9 mouse cellular contexts compared by ENCODE assay signal in the genomic region with DNA sequence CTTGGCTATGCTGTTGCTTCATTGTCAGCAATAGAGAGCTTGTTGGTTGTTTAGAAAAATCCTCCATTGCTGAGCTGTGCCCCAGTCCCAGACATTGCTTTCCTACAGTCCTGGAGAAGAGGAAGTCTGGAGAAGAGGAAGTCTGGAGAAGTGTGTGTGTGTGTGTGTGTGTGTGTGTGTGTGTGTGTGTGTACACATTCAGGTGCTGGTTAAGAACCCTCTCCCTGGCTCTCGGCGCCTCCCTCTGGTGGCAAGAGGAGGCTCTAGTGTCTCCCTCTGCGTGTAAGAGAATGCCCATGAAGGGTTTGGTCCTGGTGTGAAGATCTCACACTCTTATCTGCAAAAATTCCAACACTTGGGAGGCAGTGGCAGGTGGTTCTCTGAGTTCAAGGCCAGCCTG. TPM values are rescaled to one million over a fixed set of nuclear protein-coding genes. Genes with fewer than 3 reads are reported as not detected.
DNase-seq lines count a peak whose midpoint lies in the region; ATAC-seq and TF ChIP-seq lines count a peak whose summit lies in the region.
"Had no signal": no experiment of that assay in that cellular context is flagged by ENCODE, and none has a peak within 500 bp of the region (broad histone marks: within the 10 kb centered on the region; RNA-seq: fewer than 3 reads in every experiment).

No protein-coding gene starts in this region.

- no peaks in the 10 kb centered on the region for H3K36me3 ChIP-seq in CH12.LX (replicated peaks in 1 of 2; ENCODE audit: control insufficient read depth in 1 of 2, insufficient read depth in 1 of 2, low read length in 1 of 2)
- H3K36me3 ChIP-seq in heart, embryonic 11.5 days (ENCODE audit: control insufficient read depth, insufficient read depth, low read length): no peaks in the 10 kb centered on the region
- H3K36me3 ChIP-seq: G1E had no signal

- TF ChIP-seq CTCF in CH12.LX (conservative IDR thresholded peaks at IDR 0.05 in 1 of 2, IDR thresholded peaks at IDR 0.05 in 1 of 2; ENCODE audit: low read depth in 2 of 2, low read length in 2 of 2): peak; percentile 10 to 71; a peak in 2 of 4 replicates

- TF ChIP-seq EP300 in CH12.LX (IDR thresholded peaks at IDR 0.05; ENCODE audit: low read length): no peak

- DNase-seq in gastrocnemius, adult 18-20 months (ENCODE audit: low spot score): peak; percentile 29
- DNase-seq in gastrocnemius, adult 8-10 months (ENCODE audit: low spot score in 2 of 2): no peak
- DNase-seq in CH12.LX (ENCODE audit: extremely low read depth): peak; percentile 46
- peak; percentile 40 to 57 for DNase-seq in cerebellum, postnatal 14 days
- DNase-seq in layer of hippocampus, postnatal 10 days (ENCODE audit: low spot score in 2 of 2): peak; percentile 26 to 35
- DNase-seq in lung, postnatal 25 days (ENCODE audit: low spot score): peak; percentile 26

- in situ Hi-C loops in CH12.LX (cut with MboI; ENCODE audit: low pct_ligation_motif_present, low pct_unique_long_range_greater_than_20kb, low sequenced_read_pairs): no loop called here

- H3K9ac ChIP-seq in CH12.LX (ENCODE audit: insufficient read depth, low read depth): no peak overlapping the region
- no peak overlapping the region for H3K9ac ChIP-seq in heart, embryonic 11.5 days (ENCODE audit: low read depth, low read length)

- no peaks in the 10 kb centered on the region for H3K27me3 ChIP-seq in CH12.LX (replicated peaks)
- H3K27me3 ChIP-seq in heart, embryonic 11.5 days (ENCODE audit: control insufficient read depth, insufficient read depth, low read length): no peaks in the 10 kb centered on the region

- H3K79me2 ChIP-seq in CH12.LX (replicated peaks; ENCODE audit: control insufficient read depth, extremely low read depth, insufficient read depth, poor library complexity, severe bottlenecking): no peaks in the 10 kb centered on the region

- no peak overlapping the region for H3K4me3 ChIP-seq in CH12.LX (replicated peaks in 1 of 3; ENCODE audit: low read depth in 2 of 3, low read length in 2 of 3, poor library complexity in 1 of 3)
- H3K4me3 ChIP-seq in heart, embryonic 11.5 days (ENCODE audit: low read depth, low read length): no peak overlapping the region

- dilution Hi-C loops in CH12.LX (cut with MboI; ENCODE audit: extremely low pct_ligation_motif_present, extremely low pct_unique_long_range_greater_than_20kb, low sequenced_read_pairs): no loop called here

- peak; percentile 61 for TF ChIP-seq RAD21 in CH12.LX (IDR thresholded peaks at IDR 0.05; ENCODE audit: low read depth, low read length)

- H3K27ac ChIP-seq in CH12.LX (ENCODE audit: insufficient read depth, low read depth): no peak overlapping the region
- peak overlapping the region; percentile 71 for H3K27ac ChIP-seq in heart, embryonic 11.5 days (ENCODE audit: low read depth, low read length)

- no peak for TF ChIP-seq POLR2A in CH12.LX (IDR thresholded peaks at IDR 0.05; ENCODE audit: low read depth, low read length)

- ATAC-seq in heart, embryonic 11.5 days (replicated peaks; ENCODE audit: insufficient number of reproducible peaks, low FRiP score, low TSS enrichment): no peak
- ATAC-seq in CD4-positive, CD25-positive, alpha-beta regulatory T cell, adult 4 months: no peak

- H3K9me3 ChIP-seq in CH12.LX (replicated peaks; ENCODE audit: low read length): peaks cover 4% of the 10 kb centered on the region
- no peaks in the 10 kb centered on the region for H3K9me3 ChIP-seq in heart, embryonic 11.5 days (replicated peaks; ENCODE audit: control insufficient read depth, low read length)

- no peak overlapping the region for H3K4me2 ChIP-seq in CH12.LX (ENCODE audit: insufficient read depth, low read depth, poor library complexity, severe bottlenecking)
- no peak overlapping the region for H3K4me2 ChIP-seq in heart, embryonic 11.5 days

- H3K4me1 ChIP-seq in CH12.LX (ENCODE audit: control insufficient read depth in 1 of 2, insufficient read depth in 2 of 2): peaks cover 0 to 7% of the 10 kb centered on the region in 2 experiments; a peak in 2 of 4 replicates
- H3K4me1 ChIP-seq in heart, embryonic 11.5 days (ENCODE audit: control insufficient read depth, insufficient read depth, low read length): 0 out of 2 replicates have a peak, but pooled peaks cover 2% of the 10 kb centered on the region

- WGBS in heart, embryonic 11.5 days (ENCODE audit: insufficient replicate concordance): 19% methylated on average over 3 of the region's 3 CpGs

TF ChIP-seq in CH12.LX, 34 proteins besides CTCF, POLR2A, EP300 and RAD21:
- TF ChIP-seq SMC3 (IDR thresholded peaks at IDR 0.05; ENCODE audit: low read depth, low read length) (peak; percentile 71), BHLHE40 (IDR thresholded peaks at IDR 0.05; ENCODE audit: low read depth, low read length) (no peak)
TF ChIP-seq in CH12.LX: peak in this region for 1.

RNA-seq across cellular contexts. Expression of a gene that starts 51.2 kb away (rescaled TPM):
- 10 to 100 TPM; 15.0 to 19.1 TPM for total RNA-seq in gastrocnemius, adult 18-20 months (2021)
- total RNA-seq in gastrocnemius, adult 8-10 months (2022): 10 to 100 TPM in 3 of 4 experiments, 1 to 10 TPM in 1; 8.4 to 14.8 (median 13.9) TPM
- total RNA-seq in CH12.LX (2012; rRNA removed): 0.25 and 0.42 TPM in 2 replicates
- total RNA-seq in CH12.LX (2014; rRNA removed): 0.32 and 0.46 TPM in 2 replicates
- 2.3 and 2.7 TPM in 2 replicates for polyA plus RNA-seq in CH12.LX (2012; ENCODE audit: insufficient read length, low read depth)
- polyA plus RNA-seq in heart, embryonic 11.5 days (2014; fragmentation: Nextera tagmentation; extraction: Ambion mirVana): 8.2 and 8.9 TPM in 2 replicates
- 10 to 100 TPM; 20.9 to 27.1 TPM for total RNA-seq in layer of hippocampus, postnatal 10 days (2021)
- polyA plus RNA-seq in CD4-positive, CD25-positive, alpha-beta regulatory T cell, adult 4 months (2017; shearing (Covaris generic)): not detected
- total RNA-seq: G1E had no signal
- polyA plus RNA-seq: G1E had no signal

Comparison
In these comparisons a context has a peak if more than half of its experiments do, and no peak if none do; other contexts are left out.
1. DNase-seq: peak in gastrocnemius, adult 18-20 months (single experiment), CH12.LX (single experiment), cerebellum, postnatal 14 days (2 of 2), layer of hippocampus, postnatal 10 days (2 of 2) and lung, postnatal 25 days (single experiment); none in gastrocnemius, adult 8-10 months (0 of 2).
2. RNA of a gene that starts 51.2 kb away (total RNA-seq): 20.9 to 27.1 TPM in layer of hippocampus, postnatal 10 days, 15.0 to 19.1 TPM in gastrocnemius, adult 18-20 months and 8.4 to 14.8 TPM in gastrocnemius, adult 8-10 months; 0.25 to 0.46 TPM in CH12.LX; every median in the first group is over 4 times any median in the second.